Mouse (Mus musculus) right cerebral cortex, postnatal 25 days (tissue): ENCODE measurements around the gene Mrfap1.

Source experiments
- DNase-seq: peaks from one replicate; pipeline ENCODE4 v3.0.0; 2022

The Mrfap1 gene

DNA sequence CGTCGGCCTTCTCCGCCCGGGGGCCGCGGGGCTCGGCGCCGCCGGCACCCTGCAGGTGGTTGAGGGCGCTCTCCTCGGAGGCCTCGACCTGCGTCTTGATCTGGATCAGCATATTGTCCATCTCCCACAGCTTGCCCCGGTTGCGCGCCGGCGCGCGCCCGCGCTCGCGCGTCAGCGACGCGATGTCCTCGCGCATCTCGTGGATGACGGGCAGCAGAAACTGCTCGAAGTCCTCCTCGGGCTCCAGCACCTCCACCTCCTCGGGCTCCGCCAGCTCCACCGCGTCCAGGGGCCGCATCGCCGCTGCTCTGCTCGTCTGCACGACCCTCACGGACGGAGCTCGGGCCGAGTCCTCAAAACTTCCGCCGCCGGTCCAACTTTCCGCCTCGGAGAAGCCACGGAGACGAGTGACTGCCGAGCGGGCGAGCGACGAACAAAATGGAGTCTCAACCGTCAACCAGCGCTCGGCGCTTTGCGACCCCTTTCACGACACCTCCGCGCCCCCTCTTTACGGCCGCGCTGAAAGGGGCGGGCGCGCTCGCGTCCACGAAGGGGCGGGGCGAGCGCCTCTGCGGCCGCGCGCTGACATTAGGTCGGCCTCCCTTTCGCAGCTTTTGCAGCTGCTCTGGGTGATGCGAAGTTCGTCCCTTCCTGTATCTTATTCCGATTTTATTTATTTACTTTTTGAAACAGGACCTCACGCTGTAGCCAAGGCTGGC lies at the start of gene Mrfap1:
Gene Mrfap1 (minus strand): TSS at position 477 of the 719 bp plus-strand sequence.
- peak; percentile 95 for DNase-seq

DNA sequence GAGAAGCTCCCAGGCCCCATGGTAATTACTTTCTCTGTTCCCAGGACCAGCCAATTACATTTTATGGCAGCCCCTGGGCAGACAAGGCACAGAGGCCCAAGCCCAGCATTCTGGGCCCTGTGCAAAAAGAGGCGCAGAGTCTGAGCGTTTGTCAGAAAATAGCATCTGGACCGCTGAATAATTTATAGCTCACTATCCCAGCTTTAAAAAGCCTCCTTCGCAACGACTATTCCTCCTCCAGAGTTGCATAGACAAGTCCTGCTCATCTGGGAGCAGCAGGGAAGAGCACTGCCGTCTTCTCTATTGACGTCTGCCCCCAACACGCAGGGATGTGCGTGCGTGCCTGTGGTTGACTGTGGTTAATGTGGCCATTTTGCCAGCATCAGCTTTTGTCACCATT lies 47.9 kb upstream of the Mrfap1 start:
- peak; percentile 45 for DNase-seq

DNA sequence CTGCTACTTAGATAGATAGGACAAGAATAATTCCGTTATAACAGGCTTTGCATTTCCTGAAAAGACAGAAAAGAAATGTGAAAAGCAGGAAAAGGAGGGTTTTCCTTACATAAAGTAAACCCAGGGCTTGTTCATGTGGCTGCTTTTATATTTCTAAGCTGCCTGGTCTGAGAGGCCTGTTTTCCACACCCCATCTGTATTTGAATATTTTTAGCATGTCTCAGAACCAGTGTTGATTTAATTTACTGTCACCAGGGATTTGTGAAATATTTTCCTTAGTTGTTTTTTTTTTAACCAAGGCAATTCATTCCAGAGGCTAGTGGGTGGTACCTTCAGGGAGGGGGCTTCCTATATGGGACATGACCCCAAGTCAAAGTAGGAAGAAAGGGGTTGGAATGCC lies 45.1 kb upstream of the Mrfap1 start:
- no peak for DNase-seq

GRCm38 (mm10) chr5:36840092-36840491 lies 43.5 kb upstream of the Mrfap1 start:
- DNase-seq: no peak

DNA sequence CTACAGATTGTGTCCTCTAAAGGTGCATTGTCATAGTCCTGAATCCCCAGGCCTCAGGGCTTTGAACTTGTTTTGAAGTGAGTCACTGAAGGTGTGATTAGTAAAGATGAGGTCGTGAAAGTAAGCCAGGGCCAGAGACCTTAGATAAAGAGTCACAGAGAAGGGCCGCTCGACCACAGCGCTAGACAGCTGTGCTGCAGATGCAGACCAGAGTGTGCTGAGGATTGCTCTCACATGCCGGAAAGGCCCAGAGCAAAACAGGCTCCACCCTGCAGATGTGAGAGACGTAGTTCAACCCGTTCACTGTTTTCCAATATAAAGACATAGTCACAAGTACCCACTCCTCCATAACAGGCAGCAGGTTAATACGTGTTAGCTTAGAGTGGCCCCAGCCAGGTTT lies 43.0 kb upstream of the Mrfap1 start:
- DNase-seq: no peak

DNA sequence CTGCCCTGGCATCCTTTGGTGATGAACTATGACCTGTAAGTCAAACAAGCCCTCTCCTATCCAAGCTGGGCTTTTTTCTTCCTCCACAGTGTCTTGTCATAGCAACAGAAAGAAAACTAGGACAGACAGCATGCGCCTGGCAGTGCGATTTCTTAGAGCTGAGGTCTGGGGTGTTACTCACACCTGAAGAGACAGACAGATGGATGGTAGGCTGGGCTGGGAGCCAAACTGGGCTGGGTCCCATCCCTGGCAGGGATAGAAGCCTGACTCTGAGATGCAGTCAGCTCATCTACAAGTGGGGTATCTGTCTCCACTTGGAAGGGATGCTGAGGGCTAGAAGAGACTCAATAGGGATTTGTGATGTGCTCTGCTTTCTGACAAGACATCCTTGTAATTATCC lies 42.5 kb upstream of the Mrfap1 start:
- DNase-seq: peak; percentile 72

DNA sequence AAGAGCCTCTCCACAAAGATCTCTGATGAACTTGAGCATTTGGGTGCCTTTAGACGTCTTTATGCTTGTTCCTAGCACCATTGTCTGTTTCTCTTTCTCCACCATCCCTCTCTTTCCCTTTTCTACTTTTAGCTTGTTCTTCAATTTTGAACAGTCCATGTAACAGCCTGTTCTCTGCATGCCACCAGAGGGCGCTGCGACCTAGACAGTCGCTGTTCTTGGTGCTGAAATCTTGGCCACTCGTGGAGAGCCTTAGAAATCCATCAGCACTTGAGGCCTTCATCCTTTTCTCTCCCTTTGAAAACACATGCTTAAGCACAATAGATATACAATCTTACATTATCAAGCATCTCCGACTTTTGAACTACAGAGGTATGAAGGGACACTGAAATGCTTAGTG lies 39.4 kb upstream of the Mrfap1 start:
- peak; percentile 76 for DNase-seq

- peak; percentile 38 for DNase-seq
Measured at GRCm38 (mm10) chr5:36831272-36831671, 34.7 kb upstream of the Mrfap1 start.

DNA sequence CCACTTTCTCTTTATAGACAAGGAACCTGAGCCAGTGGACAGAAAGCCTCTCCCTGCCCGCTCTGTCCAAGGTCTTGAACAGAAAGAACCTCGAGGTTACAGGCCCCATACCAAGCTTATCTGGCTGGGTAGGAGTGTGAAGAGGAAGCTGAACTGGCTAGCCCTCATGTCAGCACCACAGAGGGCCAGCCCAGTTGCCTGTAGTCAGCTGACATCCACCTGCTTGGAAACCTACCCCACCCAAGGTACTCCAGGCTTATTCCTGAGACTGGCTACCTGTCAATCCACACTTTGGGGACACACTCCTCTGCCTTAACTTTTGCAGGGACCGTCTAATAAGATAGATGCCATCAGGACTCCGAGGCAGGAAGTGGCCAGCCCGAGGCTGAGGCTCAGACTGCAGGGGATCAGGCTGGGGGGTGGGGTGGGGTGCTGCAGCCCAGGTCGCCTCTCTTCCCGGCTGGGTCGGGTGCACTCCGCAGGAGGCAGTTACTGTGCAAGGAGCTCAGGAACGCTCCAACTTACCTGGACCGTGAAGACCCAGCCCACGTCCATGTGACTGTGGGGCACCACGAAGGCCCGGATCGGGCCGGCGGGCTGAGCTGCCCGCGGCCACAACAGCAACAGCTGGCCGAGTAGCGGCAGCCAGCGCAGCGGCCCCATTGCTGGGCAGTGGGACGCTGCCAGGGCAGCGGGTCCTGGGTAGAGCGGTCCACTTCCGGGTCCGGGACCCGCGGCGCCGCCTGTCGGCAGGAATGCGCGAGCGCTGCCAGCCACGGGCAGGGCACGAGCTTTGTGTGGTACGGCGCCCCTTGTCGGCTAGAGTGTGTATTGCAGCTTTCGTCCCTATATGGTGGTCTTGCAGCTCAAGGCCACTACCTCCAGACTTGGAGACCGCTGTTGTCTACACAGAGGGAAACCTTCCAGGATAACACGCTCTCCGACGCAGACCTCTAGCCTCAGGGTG lies 33.6 kb upstream of the Mrfap1 start, which contains the start of gene Man2b2:
Gene Man2b2 (minus strand): TSS at position 741 of the 967 bp plus-strand sequence.
- peak; percentile 83 for DNase-seq

DNA sequence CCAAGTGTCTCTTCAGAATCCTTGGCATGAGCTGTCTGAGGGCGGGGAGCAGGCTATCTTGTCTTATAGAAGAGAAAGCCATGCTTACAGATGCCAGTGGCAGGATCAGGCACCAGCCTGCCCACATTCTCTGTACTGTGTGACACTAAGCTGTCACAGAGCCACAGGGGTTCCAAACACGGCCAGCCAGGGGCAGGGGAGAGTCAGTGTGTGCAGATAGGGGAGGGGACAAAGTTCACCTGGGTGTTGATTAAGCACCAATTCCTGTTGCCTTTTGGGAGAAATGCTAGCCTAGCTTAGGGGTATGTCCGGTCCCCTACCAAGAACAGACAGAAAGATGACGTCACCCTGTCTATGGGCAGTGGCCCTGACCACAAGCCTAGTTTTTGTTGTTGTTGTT lies 32.5 kb upstream of the Mrfap1 start:
- no peak for DNase-seq

GRCm38 (mm10) chr5:36822907-36823306 lies 26.3 kb upstream of the Mrfap1 start:
- no peak for DNase-seq

DNA sequence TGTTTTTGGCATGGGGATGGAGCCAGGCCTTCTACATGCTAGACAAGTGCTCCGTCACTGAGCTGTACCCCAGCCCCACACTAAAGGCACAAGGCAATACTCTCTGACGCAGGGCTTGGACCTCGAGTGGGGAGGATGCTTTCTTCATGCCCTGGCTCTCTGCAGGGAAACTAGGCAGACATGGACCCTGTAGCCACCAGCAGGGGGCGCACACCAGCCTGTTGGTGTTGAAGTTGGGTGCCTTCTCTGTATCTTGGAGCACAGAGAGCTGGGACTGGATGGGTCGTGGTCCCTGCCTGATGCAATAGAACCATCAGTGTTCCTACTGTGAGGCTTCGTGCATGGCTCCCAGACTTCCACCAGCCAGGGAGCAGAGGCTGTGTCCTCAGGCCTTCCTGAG lies 23.6 kb upstream of the Mrfap1 start:
- DNase-seq: peak; percentile 50

- DNase-seq: no peak
Measured at GRCm38 (mm10) chr5:36819742-36820141, 23.2 kb upstream of the Mrfap1 start.

- DNase-seq: no peak
Measured at GRCm38 (mm10) chr5:36817738-36818137, 21.2 kb upstream of the Mrfap1 start.

GRCm38 (mm10) chr5:36814554-36814953 lies 18.0 kb upstream of the Mrfap1 start:
- no peak for DNase-seq

DNA sequence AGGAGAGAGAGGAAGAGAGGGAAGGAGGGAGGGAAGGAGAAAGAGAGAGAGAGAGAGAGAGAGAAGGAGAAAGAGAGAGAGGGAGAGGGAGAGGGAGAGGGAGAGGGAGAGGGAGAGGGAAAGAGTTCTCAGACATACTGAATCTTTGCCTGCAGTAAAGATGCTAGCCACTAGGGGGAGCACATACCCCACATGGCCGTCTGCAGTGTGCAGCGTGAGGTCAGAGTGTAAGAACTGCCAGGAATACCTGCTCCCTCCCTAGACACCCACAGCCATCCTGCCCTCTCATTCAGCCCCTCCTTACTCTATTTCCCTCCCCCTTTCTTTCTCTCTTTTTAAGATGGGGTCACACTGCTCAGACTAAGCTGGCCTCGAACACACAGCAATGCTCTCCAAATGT lies 14.8 kb upstream of the Mrfap1 start:
- peak; percentile 37 for DNase-seq

DNA sequence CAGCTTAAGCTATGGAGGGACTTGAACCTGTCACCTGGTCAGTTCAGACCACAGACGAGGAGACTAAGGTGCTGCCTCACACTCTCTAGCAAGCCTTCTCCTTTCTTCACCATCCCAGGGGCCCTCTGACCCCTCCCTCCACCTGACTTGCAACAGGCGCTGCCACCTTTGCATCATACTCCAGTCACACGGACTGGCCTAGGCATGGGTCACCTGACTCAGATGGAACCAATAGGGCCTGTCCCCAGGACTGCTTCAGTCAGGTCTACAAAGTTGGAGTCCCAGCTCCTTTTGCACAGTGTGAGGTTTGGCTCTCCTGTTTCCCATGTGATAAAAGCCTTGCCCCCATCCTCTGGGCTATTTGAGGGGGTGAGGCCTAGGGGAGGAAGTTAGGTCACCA lies 14.1 kb upstream of the Mrfap1 start:
- no peak for DNase-seq

- DNase-seq: no peak
Measured at GRCm38 (mm10) chr5:36809123-36809522, 12.6 kb upstream of the Mrfap1 start.

DNA sequence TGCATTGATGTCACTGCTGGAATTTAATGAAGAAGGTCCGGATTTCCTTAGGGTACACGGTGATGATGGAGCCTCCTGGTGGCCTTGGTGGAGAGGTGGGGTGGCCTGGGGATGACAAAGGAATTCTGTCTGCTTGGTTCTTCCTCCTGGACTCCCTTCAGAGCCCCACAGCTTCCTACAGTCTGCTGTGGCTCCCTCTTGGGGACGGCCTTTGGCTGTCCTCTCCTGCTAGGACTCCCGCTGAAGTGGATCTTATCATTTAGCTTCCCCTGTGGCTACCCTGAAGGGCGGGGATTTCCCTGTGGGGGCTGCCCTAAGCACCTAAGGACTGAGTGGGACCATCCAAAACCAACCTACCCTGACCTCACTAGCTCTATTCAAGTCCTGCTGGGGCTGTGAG lies 10.5 kb upstream of the Mrfap1 start:
- no peak for DNase-seq

- DNase-seq: no peak
Measured at GRCm38 (mm10) chr5:36797291-36797690, 719 bp upstream of the Mrfap1 start.

DNA sequence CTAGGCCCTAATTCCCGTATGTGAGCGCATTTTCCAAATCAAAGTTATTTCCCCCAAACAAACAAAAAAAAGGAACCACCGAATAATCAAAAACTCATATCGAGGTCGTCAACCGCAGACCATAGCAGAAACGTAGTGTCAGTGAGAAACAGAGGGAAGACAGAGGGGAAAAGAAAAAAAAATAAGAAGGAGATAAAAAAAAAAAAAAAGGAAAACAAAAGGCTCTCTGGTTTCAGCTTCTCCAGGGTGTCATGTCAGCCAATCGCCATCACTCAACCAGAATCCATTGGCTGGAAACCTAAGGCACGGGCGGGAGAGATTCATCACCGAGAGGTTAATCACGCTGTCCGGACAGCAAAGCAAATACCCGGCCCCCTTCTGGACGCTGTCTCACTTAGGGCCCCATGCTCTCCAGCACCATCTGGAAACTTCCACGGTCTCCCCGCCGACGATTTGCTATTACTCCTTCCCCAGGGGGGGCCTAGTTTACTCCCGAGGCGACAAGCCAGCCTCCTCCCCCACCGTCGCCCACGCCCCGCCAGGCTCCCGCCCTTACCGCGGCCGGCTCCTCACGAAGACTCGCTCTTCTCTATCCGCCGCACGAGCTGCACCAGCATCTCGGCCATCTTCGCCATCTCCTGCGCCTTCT lies 801 bp downstream of the Mrfap1 start:
- DNase-seq: peak; percentile 77

DNA sequence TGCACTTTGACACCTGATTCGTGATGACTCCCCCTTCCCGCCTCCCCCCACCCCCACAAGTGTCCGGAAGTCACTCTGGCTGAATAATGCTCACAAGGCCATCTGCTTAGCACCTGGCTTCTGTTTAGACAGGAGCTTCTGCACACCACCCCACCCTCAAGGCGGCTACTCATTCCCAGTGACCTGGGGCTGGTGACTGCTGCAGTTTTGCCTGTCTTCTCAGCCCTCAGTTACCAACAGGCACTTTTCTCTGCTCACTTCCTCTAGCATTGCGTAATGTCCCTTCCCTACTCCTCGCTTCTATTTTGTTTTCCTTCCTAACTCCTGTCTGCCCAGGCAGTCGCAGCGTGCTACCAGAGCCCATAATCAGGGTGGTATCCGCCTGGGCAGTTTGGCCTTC lies 4.7 kb downstream of the Mrfap1 start:
- DNase-seq: no peak

DNA sequence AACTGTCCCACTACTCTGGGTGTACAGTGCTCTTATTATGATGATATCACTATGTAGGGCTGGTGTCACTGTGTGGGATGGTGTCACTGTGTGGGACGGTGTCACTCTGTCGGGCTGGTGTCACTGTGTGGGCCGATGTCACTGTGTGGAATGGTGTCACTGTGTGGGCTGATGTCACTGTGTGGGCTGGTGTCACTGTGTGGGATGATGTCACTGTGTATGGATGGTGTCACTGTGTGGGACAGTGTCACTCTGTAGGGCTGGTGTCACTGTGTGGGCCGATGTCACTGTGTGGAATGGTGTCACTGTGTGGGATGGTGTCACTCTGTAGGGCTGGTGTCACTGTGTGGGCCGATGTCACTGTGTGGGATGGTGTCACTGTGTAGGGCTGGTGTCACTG lies 10.5 kb downstream of the Mrfap1 start:
- DNase-seq: no peak
